Mouse (Mus musculus): ENCODE measurements around the gene Txlng. TPM values are rescaled to one million over a fixed set of nuclear protein-coding genes. Genes with fewer than 3 reads are reported as not detected.
"Not testable (repeated sequence)": the region's sequence is repeated elsewhere in the genome, so short reads cannot be mapped to it uniquely, and the experiment has no call there.

Gene Txlng
- polyA plus RNA-seq, 1 experiment, result 13.9 TPM

DNA sequence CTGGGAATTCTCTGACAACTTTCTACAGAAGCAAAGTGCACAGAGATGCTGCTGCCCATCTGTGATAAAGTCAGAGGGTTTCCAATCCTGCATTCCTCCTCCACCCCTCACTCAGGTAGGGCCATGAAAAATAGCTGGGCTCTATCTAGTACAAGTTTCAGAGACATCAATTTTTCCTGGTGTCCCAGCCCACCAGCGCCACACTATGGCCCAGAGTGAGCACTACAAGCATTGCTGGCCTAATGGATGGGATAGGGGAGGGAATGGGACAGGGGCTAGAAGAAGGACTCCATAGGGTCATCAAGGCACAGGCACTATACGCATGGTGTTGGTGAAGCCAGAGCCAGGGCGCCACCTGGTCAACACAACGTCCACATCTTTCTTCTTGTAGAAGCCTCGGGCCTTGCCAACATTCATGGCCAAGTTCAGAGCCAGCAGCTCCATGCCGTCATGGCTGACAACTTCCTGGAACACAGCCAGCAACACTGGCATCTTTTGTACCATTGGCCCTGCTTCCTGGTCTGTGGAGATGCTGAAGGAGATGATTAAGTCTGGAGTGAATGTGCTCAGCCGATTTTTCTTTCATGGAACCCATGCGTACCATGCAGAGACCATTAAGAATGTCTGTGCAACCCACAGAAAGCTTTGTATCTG, 15.3 kb upstream of the Txlng start:
- DNase-seq, result peak in 1 of 2 experiments; percentile 5
- Histone ChIP-seq H3K27me3 (ENCODE audit: control insufficient read depth, insufficient read depth, low read length) (no peaks in the 10 kb centered on the region), H3K4me3 (replicated peaks; ENCODE audit: insufficient read depth, low read depth, low read length) (no peak overlapping the region), H3K27ac (ENCODE audit: insufficient read depth, low read length) (no peak overlapping the region), H3K4me1 (ENCODE audit: control insufficient read depth, insufficient read depth, low read length) (no peaks in the 10 kb centered on the region)
- TF ChIP-seq CTCF (IDR thresholded peaks at IDR 0.05; ENCODE audit: borderline replicate concordance, insufficient read depth, low read depth, low read length) (peak; percentile 7; the same call in 1 of the 2 replicates), POLR2A (IDR thresholded peaks at IDR 0.05; ENCODE audit: borderline replicate concordance, insufficient read depth, low read length) (no peak)
- 36% methylated on average over 8 of the region's 8 CpGs for WGBS

DNA sequence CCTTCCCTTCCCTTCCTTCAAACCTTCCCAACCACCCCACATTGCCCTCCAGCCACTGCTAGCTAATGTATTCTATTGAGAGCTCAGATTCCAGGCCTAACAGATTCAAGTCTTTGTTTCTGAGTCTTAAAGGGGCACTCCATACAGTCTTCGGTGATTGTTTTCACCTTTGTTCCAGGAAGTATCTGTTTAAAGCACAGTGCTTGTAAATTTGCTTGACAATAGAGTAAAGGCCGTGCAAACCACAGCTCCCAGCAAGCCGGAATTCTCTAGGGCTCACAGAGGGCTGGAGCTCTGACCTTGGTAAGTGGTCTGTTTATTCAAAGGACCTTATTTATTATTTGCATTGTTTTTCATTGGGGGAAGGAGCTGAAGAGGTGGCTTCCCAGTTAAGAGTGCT, 2.8 kb upstream of the Txlng start:
- Histone ChIP-seq H3K27me3 (ENCODE audit: control insufficient read depth, insufficient read depth, low read length) (no peaks in the 10 kb centered on the region), H3K4me1 (ENCODE audit: control insufficient read depth, insufficient read depth, low read length) (no peaks in the 10 kb centered on the region), H3K27ac (ENCODE audit: insufficient read depth, low read length) (no peak overlapping the region), H3K4me3 (replicated peaks; ENCODE audit: insufficient read depth, low read depth, low read length) (no peak overlapping the region)
- 46% methylated on average over 3 of the region's 3 CpGs for WGBS
- TF ChIP-seq CTCF (IDR thresholded peaks at IDR 0.05; ENCODE audit: borderline replicate concordance, insufficient read depth, low read depth, low read length) (no peak), POLR2A (IDR thresholded peaks at IDR 0.05; ENCODE audit: borderline replicate concordance, insufficient read depth, low read length) (no peak)
- no peak for DNase-seq

- Histone ChIP-seq H3K4me3 (replicated peaks; ENCODE audit: insufficient read depth, low read depth, low read length) (no peak overlapping the region), H3K4me1 (ENCODE audit: control insufficient read depth, insufficient read depth, low read length) (no peaks in the 10 kb centered on the region), H3K27ac (ENCODE audit: insufficient read depth, low read length) (no peak overlapping the region), H3K27me3 (ENCODE audit: control insufficient read depth, insufficient read depth, low read length) (no peaks in the 10 kb centered on the region)
- TF ChIP-seq CTCF (IDR thresholded peaks at IDR 0.05; ENCODE audit: borderline replicate concordance, insufficient read depth, low read depth, low read length) (no peak), POLR2A (IDR thresholded peaks at IDR 0.05; ENCODE audit: borderline replicate concordance, insufficient read depth, low read length) (no peak)
- WGBS, result 55% methylated on average over 1 of the region's 1 CpGs
- DNase-seq, result no peak
Measured at GRCm38 (mm10) chrX:162831542-162831941, 2.3 kb upstream of the Txlng start.

DNA sequence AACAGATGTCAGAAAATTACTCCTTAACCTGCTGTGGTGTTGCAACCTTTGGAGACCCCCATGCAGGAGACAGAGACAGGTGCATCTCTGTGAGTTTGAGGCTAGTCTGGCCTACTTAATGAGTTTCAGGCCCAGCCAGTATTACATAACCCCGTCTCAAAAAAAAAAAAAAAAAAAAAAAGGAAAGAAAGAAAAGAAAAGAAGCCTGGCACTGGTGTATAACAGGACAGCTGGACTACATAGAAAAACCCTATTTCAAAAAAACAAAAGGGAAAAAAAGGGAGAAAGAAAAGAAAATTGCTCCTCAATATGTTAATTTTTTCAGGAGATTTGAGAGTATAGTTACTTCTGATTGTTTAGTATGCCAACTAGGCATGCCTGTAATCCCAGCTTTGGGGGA, 1.8 kb upstream of the Txlng start:
- no peak overlapping the region for H3K27ac ChIP-seq (ENCODE audit: insufficient read depth, low read length)
- DNase-seq, result no peak
- 36% methylated on average over 1 of the region's 1 CpGs for WGBS
- no peaks in the 10 kb centered on the region for H3K27me3 ChIP-seq (ENCODE audit: control insufficient read depth, insufficient read depth, low read length)
- no peaks in the 10 kb centered on the region for H3K4me1 ChIP-seq (ENCODE audit: control insufficient read depth, insufficient read depth, low read length)
- TF ChIP-seq POLR2A (IDR thresholded peaks at IDR 0.05; ENCODE audit: borderline replicate concordance, insufficient read depth, low read length) (no peak), CTCF (IDR thresholded peaks at IDR 0.05; ENCODE audit: borderline replicate concordance, insufficient read depth, low read depth, low read length) (no peak)
- no peak overlapping the region for H3K4me3 ChIP-seq (replicated peaks; ENCODE audit: insufficient read depth, low read depth, low read length)

DNA sequence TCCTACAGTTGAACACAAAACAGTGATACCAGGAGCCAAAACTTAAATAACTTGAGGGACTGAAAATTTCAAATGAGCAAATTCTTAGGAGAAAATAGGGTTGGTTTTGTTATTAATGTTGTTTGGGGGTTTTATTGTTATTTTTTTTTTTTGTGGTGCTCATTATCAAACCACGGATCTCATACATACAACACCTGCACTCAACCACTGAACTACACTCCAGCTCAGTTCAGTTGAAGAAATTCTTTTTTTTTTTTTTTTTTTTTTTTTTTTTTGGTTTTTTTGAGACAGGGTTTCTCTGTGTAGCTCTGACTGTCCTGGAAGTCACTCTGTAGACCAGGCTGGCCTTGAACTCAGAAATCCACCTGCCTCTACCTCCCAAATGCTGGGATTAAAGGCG, 1.1 kb upstream of the Txlng start:
- 66% methylated on average over 2 of the region's 2 CpGs for WGBS
- not testable (repeated sequence) for H3K27me3 ChIP-seq (ENCODE audit: control insufficient read depth, insufficient read depth, low read length); H3K4me1 ChIP-seq (ENCODE audit: control insufficient read depth, insufficient read depth, low read length); DNase-seq; H3K27ac ChIP-seq (ENCODE audit: insufficient read depth, low read length); H3K4me3 ChIP-seq (replicated peaks; ENCODE audit: insufficient read depth, low read depth, low read length)

DNA sequence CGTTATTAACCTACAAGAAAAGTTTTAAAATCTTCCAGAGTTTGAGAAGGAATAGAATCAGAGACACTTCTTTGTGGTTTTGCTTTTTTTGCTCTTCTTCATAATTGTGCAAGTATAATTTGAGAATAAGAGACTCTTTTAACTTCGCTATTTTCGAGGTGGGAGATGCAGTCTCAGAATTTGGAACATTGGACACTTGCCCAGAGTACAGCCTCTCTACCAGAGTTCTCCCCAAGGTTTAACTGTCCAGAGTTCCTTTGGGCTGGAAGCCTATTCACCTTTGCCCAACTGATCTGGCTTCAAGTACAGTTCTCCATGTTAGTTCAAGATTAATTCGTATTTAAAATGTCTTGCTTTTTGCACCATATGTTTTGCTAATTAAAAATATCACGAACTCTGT, 487 bp upstream of the Txlng start:
- TF ChIP-seq CTCF (IDR thresholded peaks at IDR 0.05; ENCODE audit: borderline replicate concordance, insufficient read depth, low read depth, low read length) (no peak), POLR2A (IDR thresholded peaks at IDR 0.05; ENCODE audit: borderline replicate concordance, insufficient read depth, low read length) (no peak)
- no peak for DNase-seq
- peak overlapping the region; percentile 41 for H3K4me3 ChIP-seq (replicated peaks; ENCODE audit: insufficient read depth, low read depth, low read length)
- H3K27me3 ChIP-seq (ENCODE audit: control insufficient read depth, insufficient read depth, low read length), result no peaks in the 10 kb centered on the region
- H3K4me1 ChIP-seq (ENCODE audit: control insufficient read depth, insufficient read depth, low read length), result no peaks in the 10 kb centered on the region
- no peak overlapping the region for H3K27ac ChIP-seq (ENCODE audit: insufficient read depth, low read length)
- 24% methylated on average over 5 of the region's 5 CpGs for WGBS

GRCm38 (mm10) chrX:162828783-162829182, 471 bp downstream of the Txlng start:
- WGBS, result 9% methylated on average over 20 of the region's 20 CpGs
- H3K27ac ChIP-seq (ENCODE audit: insufficient read depth, low read length), result peak overlapping the region; percentile 21; the same call in 1 of the 2 replicates
- no peak for DNase-seq

GRCm38 (mm10) chrX:162828016-162828415, 1.2 kb downstream of the Txlng start:
- no peaks in the 10 kb centered on the region for H3K4me1 ChIP-seq (ENCODE audit: control insufficient read depth, insufficient read depth, low read length)
- DNase-seq, result no peak
- no peaks in the 10 kb centered on the region for H3K27me3 ChIP-seq (ENCODE audit: control insufficient read depth, insufficient read depth, low read length)
- TF ChIP-seq CTCF (IDR thresholded peaks at IDR 0.05; ENCODE audit: borderline replicate concordance, insufficient read depth, low read depth, low read length) (no peak), POLR2A (IDR thresholded peaks at IDR 0.05; ENCODE audit: borderline replicate concordance, insufficient read depth, low read length) (no peak)
- peak overlapping the region; percentile 89 for H3K4me3 ChIP-seq (replicated peaks; ENCODE audit: insufficient read depth, low read depth, low read length)
- H3K27ac ChIP-seq (ENCODE audit: insufficient read depth, low read length), result no peak overlapping the region
- 27% methylated on average over 6 of the region's 6 CpGs for WGBS

More at GRCm38 (mm10) chrX:162828783-162829182, 471 bp downstream of the Txlng start:
- Histone ChIP-seq H3K4me3 (replicated peaks; ENCODE audit: insufficient read depth, low read depth, low read length) (peak overlapping the region; percentile 89), H3K27me3 (ENCODE audit: control insufficient read depth, insufficient read depth, low read length) (no peaks in the 10 kb centered on the region), H3K4me1 (ENCODE audit: control insufficient read depth, insufficient read depth, low read length) (no peaks in the 10 kb centered on the region)
- TF ChIP-seq CTCF (IDR thresholded peaks at IDR 0.05; ENCODE audit: borderline replicate concordance, insufficient read depth, low read depth, low read length) (no peak), POLR2A (IDR thresholded peaks at IDR 0.05; ENCODE audit: borderline replicate concordance, insufficient read depth, low read length) (no peak)

All from cerebellum, adult 2 months (tissue).